Mouse (Mus musculus): ENCODE measurements around the gene Thegl. TPM values are rescaled to one million over a fixed set of nuclear protein-coding genes. Genes with fewer than 3 reads are reported as not detected.
"Not testable (repeated sequence)": the region's sequence is repeated elsewhere in the genome, so short reads cannot be mapped to it uniquely, and the experiment has no call there.

Thegl gene
- polyA plus RNA-seq, 1 experiment from 2014 or later, result 6.3 TPM

GRCm38 (mm10) chr5:77093961-77094360 is 78.1 kb downstream of the Thegl start:
- no peaks in the 10 kb centered on the region for H3K9me3 ChIP-seq (ENCODE audit: control insufficient read depth)
- no peak for ATAC-seq
- 33% methylated on average over 8 of the region's 8 CpGs for WGBS

GRCm38 (mm10) chr5:77094510-77095491 is 79.0 kb downstream of the Thegl start:
- H3K27ac ChIP-seq (ENCODE audit: low read depth, low read length), result peak overlapping the region; percentile 58
- H3K36me3 ChIP-seq (ENCODE audit: control insufficient read depth, insufficient read depth), result no peaks in the 10 kb centered on the region
- H3K4me1 ChIP-seq (replicated peaks; ENCODE audit: control insufficient read depth, insufficient read depth, low read length), result no peaks in the 10 kb centered on the region; the same call in 1 of the 2 replicates
- no peaks in the 10 kb centered on the region for H3K27me3 ChIP-seq (replicated peaks; ENCODE audit: control insufficient read depth, insufficient read depth, low read length)
- H3K4me3 ChIP-seq (ENCODE audit: low read depth, low read length), result peak overlapping the region; percentile 60
- H3K9me3 ChIP-seq (ENCODE audit: control insufficient read depth), result no peaks in the 10 kb centered on the region
- H3K4me2 ChIP-seq (replicated peaks; ENCODE audit: low read depth), result peak overlapping the region; percentile 96
- peak; percentile 14 for TF ChIP-seq CTCF (IDR thresholded peaks at IDR 0.05; ENCODE audit: low read depth)
- under 1% methylated on average over 68 of the region's 69 CpGs for WGBS
- peak; percentile 88 for ATAC-seq
- peak overlapping the region; percentile 44; the same call in 1 of the 2 replicates for H3K9ac ChIP-seq (ENCODE audit: low read depth, low read length)

More at GRCm38 (mm10) chr5:77093961-77094360, 78.1 kb downstream of the Thegl start:
- Histone ChIP-seq H3K4me3 (ENCODE audit: low read depth, low read length) (peak overlapping the region; percentile 60), H3K27ac (ENCODE audit: low read depth, low read length) (no peak overlapping the region), H3K4me2 (replicated peaks; ENCODE audit: low read depth) (peak overlapping the region; percentile 96), H3K4me1 (replicated peaks; ENCODE audit: control insufficient read depth, insufficient read depth, low read length) (no peaks in the 10 kb centered on the region; the same call in 1 of the 2 replicates), H3K27me3 (replicated peaks; ENCODE audit: control insufficient read depth, insufficient read depth, low read length) (no peaks in the 10 kb centered on the region), H3K9ac (ENCODE audit: low read depth, low read length) (0 out of 2 replicates have a peak overlapping the region, but pooled peaks have one; percentile 44), H3K36me3 (ENCODE audit: control insufficient read depth, insufficient read depth) (no peaks in the 10 kb centered on the region)
- TF ChIP-seq CTCF (IDR thresholded peaks at IDR 0.05; ENCODE audit: low read depth), result no peak

- WGBS, result 96% methylated on average over 3 of the region's 3 CpGs
- H3K4me3 ChIP-seq (ENCODE audit: low read depth, low read length); ATAC-seq; H3K4me2 ChIP-seq (replicated peaks; ENCODE audit: low read depth); H3K4me1 ChIP-seq (replicated peaks; ENCODE audit: control insufficient read depth, insufficient read depth, low read length); H3K9ac ChIP-seq (ENCODE audit: low read depth, low read length); H3K27ac ChIP-seq (ENCODE audit: low read depth, low read length); H3K36me3 ChIP-seq (ENCODE audit: control insufficient read depth, insufficient read depth); H3K27me3 ChIP-seq (replicated peaks; ENCODE audit: control insufficient read depth, insufficient read depth, low read length); H3K9me3 ChIP-seq (ENCODE audit: control insufficient read depth): not testable (repeated sequence)
Measured at GRCm38 (mm10) chr5:77096194-77096593, 80.4 kb downstream of the Thegl start.

GRCm38 (mm10) chr5:77097686-77098085 is 81.9 kb downstream of the Thegl start:
- Histone ChIP-seq H3K36me3 (ENCODE audit: control insufficient read depth, insufficient read depth) (no peaks in the 10 kb centered on the region), H3K27me3 (replicated peaks; ENCODE audit: control insufficient read depth, insufficient read depth, low read length) (no peaks in the 10 kb centered on the region), H3K4me2 (replicated peaks; ENCODE audit: low read depth) (no peak overlapping the region), H3K4me1 (replicated peaks; ENCODE audit: control insufficient read depth, insufficient read depth, low read length) (no peaks in the 10 kb centered on the region; the same call in 1 of the 2 replicates), H3K9me3 (ENCODE audit: control insufficient read depth) (no peaks in the 10 kb centered on the region), H3K27ac (ENCODE audit: low read depth, low read length) (no peak overlapping the region), H3K4me3 (ENCODE audit: low read depth, low read length) (no peak overlapping the region), H3K9ac (ENCODE audit: low read depth, low read length) (no peak overlapping the region)
- no peak for ATAC-seq
- WGBS, result 29% methylated on average over 6 of the region's 6 CpGs
- no peak for TF ChIP-seq CTCF (IDR thresholded peaks at IDR 0.05; ENCODE audit: low read depth)

GRCm38 (mm10) chr5:77098874-77099273 is 83.1 kb downstream of the Thegl start:
- Histone ChIP-seq H3K4me3 (ENCODE audit: low read depth, low read length) (no peak overlapping the region), H3K27ac (ENCODE audit: low read depth, low read length) (no peak overlapping the region), H3K36me3 (ENCODE audit: control insufficient read depth, insufficient read depth) (no peaks in the 10 kb centered on the region), H3K27me3 (replicated peaks; ENCODE audit: control insufficient read depth, insufficient read depth, low read length) (no peaks in the 10 kb centered on the region), H3K4me1 (replicated peaks; ENCODE audit: control insufficient read depth, insufficient read depth, low read length) (peaks cover 3% of the 10 kb centered on the region; the same call in 1 of the 2 replicates), H3K9me3 (ENCODE audit: control insufficient read depth) (no peaks in the 10 kb centered on the region), H3K4me2 (replicated peaks; ENCODE audit: low read depth) (no peak overlapping the region), H3K9ac (ENCODE audit: low read depth, low read length) (no peak overlapping the region)
- no peak for TF ChIP-seq CTCF (IDR thresholded peaks at IDR 0.05; ENCODE audit: low read depth)
- ATAC-seq, result no peak
- 90% methylated on average over 3 of the region's 3 CpGs for WGBS

- 41% methylated on average over 11 of the region's 11 CpGs for WGBS
- Histone ChIP-seq H3K9ac (ENCODE audit: low read depth, low read length) (no peak overlapping the region), H3K4me1 (replicated peaks; ENCODE audit: control insufficient read depth, insufficient read depth, low read length) (peaks cover 3% of the 10 kb centered on the region; the same call in 1 of the 2 replicates), H3K27ac (ENCODE audit: low read depth, low read length) (no peak overlapping the region), H3K4me2 (replicated peaks; ENCODE audit: low read depth) (no peak overlapping the region), H3K4me3 (ENCODE audit: low read depth, low read length) (no peak overlapping the region), H3K27me3 (replicated peaks; ENCODE audit: control insufficient read depth, insufficient read depth, low read length) (no peaks in the 10 kb centered on the region), H3K9me3 (ENCODE audit: control insufficient read depth) (no peaks in the 10 kb centered on the region), H3K36me3 (ENCODE audit: control insufficient read depth, insufficient read depth) (no peaks in the 10 kb centered on the region)
- no peak for TF ChIP-seq CTCF (IDR thresholded peaks at IDR 0.05; ENCODE audit: low read depth)
- ATAC-seq, result no peak
Measured at GRCm38 (mm10) chr5:77099317-77099996, 83.6 kb downstream of the Thegl start.

Measured in intestine, postnatal 0 days (tissue).